Mouse (Mus musculus) bone marrow macrophage, adult 2 months (primary cell): Measurements from ENCODE around the gene Itgb1bp2. TPM values are rescaled to one million over a fixed set of nuclear protein-coding genes. Genes with fewer than 3 reads are reported as not detected.
"Not testable (repeated sequence)": the region's sequence is repeated elsewhere in the genome, so short reads cannot be mapped to it uniquely, and the experiment has no call there.

ENCODE experiments used
- H3K27ac ChIP-seq: 2 replicates; pipeline ENCODE4 v1.5.1; 2012; ENCODE audit warnings: low read depth, low read length; ENCODE audit not compliant: insufficient read depth
- H3K4me1 ChIP-seq: 2 replicates; pipeline ENCODE4 v1.6.1; 2012; ENCODE audit warnings: low read length; ENCODE audit not compliant: control insufficient read depth, insufficient read depth
- H3K4me3 ChIP-seq: 2 replicates; pipeline ENCODE4 v1.5.1; 2012; ENCODE audit warnings: mild to moderate bottlenecking, low read length, moderate library complexity; ENCODE audit not compliant: insufficient read depth
- CTCF ChIP-seq: IDR thresholded peaks from 2 replicates; pipeline ENCODE4 v1.5.1; 2012; ENCODE audit warnings: low read depth, mild to moderate bottlenecking, low read length, moderate library complexity
- POLR2A ChIP-seq: IDR thresholded peaks from 2 replicates; pipeline ENCODE4 v1.6.1; 2012; ENCODE audit warnings: mild to moderate bottlenecking, low read depth, low read length, borderline replicate concordance
- polyA plus RNA-seq: library from polyadenylated mRNA; stranded (reverse); fragments of >200 nt; gene quantifications from 2 replicates; pipeline ENCODE4 v1.2.4, GENCODE M21; 2012; ENCODE audit not compliant: missing spikeins, insufficient read depth, insufficient read length

The Itgb1bp2 gene
- polyA plus RNA-seq, 1 experiment: not detected

GRCm38 (mm10) chrX:101429976-101430375 lies 18.9 kb upstream of the Itgb1bp2 start:
- Histone ChIP-seq H3K27ac (peak overlapping the region; percentile 87), H3K4me1 (peaks cover 6% of the 10 kb centered on the region), H3K4me3 (peak overlapping the region; percentile 98)
- TF ChIP-seq CTCF (no peak), POLR2A (no peak)

- Histone ChIP-seq H3K27ac (peak overlapping the region; percentile 49; the same call in 1 of the 2 replicates), H3K4me3 (no peak overlapping the region), H3K4me1 (peaks cover 15% of the 10 kb centered on the region)
- TF ChIP-seq CTCF: no peak
- TF ChIP-seq POLR2A: no peak
Measured at GRCm38 (mm10) chrX:101451147-101451546, 2.3 kb downstream of the Itgb1bp2 start.

GRCm38 (mm10) chrX:101451591-101451990 lies 2.7 kb downstream of the Itgb1bp2 start:
- TF ChIP-seq CTCF (no peak), POLR2A (no peak)
- H3K4me3 ChIP-seq: no peak overlapping the region
- 0 out of 2 replicates have a peak overlapping the region, but pooled peaks have one; percentile 4 for H3K27ac ChIP-seq
- H3K4me1 ChIP-seq: peaks cover 15% of the 10 kb centered on the region

DNA sequence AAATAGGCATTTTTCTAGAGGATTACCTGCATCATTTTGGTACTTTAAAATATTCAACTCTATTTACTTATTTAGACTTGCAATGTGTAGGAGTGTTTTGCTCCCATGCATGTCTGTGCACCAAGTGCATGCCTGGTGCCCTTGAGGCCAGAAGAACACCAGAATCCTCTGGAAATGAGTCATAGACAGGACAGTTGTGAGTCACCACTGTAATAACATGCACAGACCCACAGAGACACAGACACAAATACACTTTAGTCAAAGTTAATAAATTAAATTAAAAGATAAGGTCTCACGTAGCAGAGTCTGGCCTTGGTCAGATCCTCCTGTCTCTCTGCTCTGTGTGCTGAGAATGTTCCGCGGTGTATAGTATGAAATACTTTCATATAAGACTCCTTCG lies 23.3 kb downstream of the Itgb1bp2 start:
- no peak overlapping the region for H3K4me3 ChIP-seq
- H3K27ac ChIP-seq: no peak overlapping the region
- no peak for TF ChIP-seq CTCF
- peaks cover 3% of the 10 kb centered on the region; the same call in 1 of the 2 replicates for H3K4me1 ChIP-seq

DNA sequence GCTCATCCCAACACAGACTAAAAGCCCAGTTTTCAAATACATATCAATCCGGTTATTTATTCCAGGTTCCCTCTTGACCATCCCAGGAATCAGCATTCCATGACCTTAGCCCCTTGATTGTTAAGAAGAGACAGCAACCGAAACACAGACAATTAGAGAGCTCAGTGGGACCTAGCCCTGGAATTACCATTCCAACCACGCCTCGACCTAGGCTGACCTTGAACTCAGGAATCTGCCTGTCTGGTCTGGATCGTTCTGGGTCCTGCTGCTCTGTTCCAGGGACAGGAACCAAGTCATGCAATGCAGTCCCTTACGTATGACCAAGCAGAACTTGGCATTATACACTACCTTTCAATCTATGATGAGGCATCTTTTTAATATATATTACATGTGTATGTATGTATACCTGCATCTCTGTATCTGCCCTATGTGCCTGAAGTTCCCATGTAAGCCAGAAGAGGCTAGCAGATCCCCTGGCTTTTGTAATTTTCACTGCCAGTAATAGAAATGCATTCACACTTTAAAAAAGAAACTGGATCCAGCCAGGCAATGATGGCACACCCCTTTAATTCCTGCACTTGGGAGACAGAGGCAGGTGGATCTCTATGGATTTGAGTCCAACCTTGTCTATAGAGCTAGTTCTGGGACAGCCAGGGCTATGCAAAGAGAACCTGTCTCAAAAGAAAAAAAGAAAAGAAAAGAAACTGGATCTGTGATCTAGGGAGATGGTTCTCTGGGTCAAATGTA lies 32.9 kb downstream of the Itgb1bp2 start:
- Histone ChIP-seq H3K27ac (no peak overlapping the region), H3K4me3 (no peak overlapping the region), H3K4me1 (no peaks in the 10 kb centered on the region)
- TF ChIP-seq POLR2A: no peak
- TF ChIP-seq CTCF: no peak

GRCm38 (mm10) chrX:101486487-101487152 lies 37.7 kb downstream of the Itgb1bp2 start:
- H3K27ac ChIP-seq, H3K4me3 ChIP-seq, H3K4me1 ChIP-seq: not testable (repeated sequence)
- TF ChIP-seq CTCF: peak; percentile 54

Other genes with a start within 250 kb of the Itgb1bp2 start
- gene Snx12, start 226.5 kb upstream of the Itgb1bp2 start, polyA plus RNA-seq: 55.8 and 66.5 TPM in 2 replicates
- gene Foxo4, start 194.6 kb upstream of the Itgb1bp2 start, polyA plus RNA-seq: 27.9 and 29.2 TPM in 2 replicates
- gene Gm614, start 185.1 kb upstream of the Itgb1bp2 start, polyA plus RNA-seq: 2.3 TPM in 1 of 2 replicates, not detected in the other
- 167 and 176 TPM in 2 replicates for gene Il2rg, start 180.8 kb upstream of the Itgb1bp2 start, polyA plus RNA-seq
- gene Gm20489, start 180.1 kb upstream of the Itgb1bp2 start, polyA plus RNA-seq: 2.3 TPM in 1 of 2 replicates, not detected in the other
- gene Med12, start 175.1 kb upstream of the Itgb1bp2 start, polyA plus RNA-seq: 64.7 and 73.5 TPM in 2 replicates
- gene Nlgn3, start 149.9 kb upstream of the Itgb1bp2 start, polyA plus RNA-seq: not detected in 2 replicates
- not detected in 2 replicates for gene Gjb1, start 72.7 kb upstream of the Itgb1bp2 start, polyA plus RNA-seq
- 34.3 and 41.8 TPM in 2 replicates for gene Zmym3, start 28.2 kb upstream of the Itgb1bp2 start, polyA plus RNA-seq
- gene Nono, start 19.8 kb upstream of the Itgb1bp2 start, polyA plus RNA-seq: 242 and 247 TPM in 2 replicates
- 32.9 and 34.3 TPM in 2 replicates for gene Taf1, start 83.6 kb downstream of the Itgb1bp2 start, polyA plus RNA-seq
- gene Ogt, start 191.0 kb downstream of the Itgb1bp2 start, polyA plus RNA-seq: 238 and 268 TPM in 2 replicates